Mouse (Mus musculus) testis, postnatal 10 days (tissue): ENCODE results near the gene Mpped1.

Source experiments
- DNase-seq: peaks from one replicate; pipeline ENCODE4 v3.0.0; 2021; ENCODE audit warnings: low spot score

Gene Mpped1

GRCm38 (mm10) chr15:83779387-83779786, at the start of gene Mpped1:
Gene Mpped1, plus strand, starts transcription at chr15:83779467.
- DNase-seq, result no peak

- DNase-seq, result no peak
Observed at GRCm38 (mm10) chr15:83740676-83741422, 38.4 kb upstream of the Mpped1 start.

DNA sequence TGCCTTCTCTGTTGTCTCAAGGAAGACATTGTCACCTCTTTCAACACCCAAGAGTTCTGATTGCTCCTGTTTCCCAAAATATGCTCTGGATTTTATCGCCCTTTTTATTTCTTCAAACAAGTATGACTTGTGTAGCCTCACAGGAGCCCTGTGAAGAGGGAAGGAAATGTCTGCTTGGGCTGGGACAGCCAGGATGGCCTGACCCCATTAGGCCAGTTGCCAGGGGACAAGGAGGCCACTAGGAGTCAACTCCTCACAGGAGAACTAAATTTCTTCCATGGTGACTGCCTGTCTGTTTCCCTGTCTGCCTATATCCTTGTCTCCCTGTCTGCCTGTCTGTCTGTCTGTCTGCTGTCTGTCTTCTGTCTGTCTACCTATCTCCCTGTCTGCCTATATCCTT, 37.2 kb upstream of the Mpped1 start:
- DNase-seq, result no peak

- no peak for DNase-seq
Observed at GRCm38 (mm10) chr15:83746311-83746710, 33.0 kb upstream of the Mpped1 start.

DNA sequence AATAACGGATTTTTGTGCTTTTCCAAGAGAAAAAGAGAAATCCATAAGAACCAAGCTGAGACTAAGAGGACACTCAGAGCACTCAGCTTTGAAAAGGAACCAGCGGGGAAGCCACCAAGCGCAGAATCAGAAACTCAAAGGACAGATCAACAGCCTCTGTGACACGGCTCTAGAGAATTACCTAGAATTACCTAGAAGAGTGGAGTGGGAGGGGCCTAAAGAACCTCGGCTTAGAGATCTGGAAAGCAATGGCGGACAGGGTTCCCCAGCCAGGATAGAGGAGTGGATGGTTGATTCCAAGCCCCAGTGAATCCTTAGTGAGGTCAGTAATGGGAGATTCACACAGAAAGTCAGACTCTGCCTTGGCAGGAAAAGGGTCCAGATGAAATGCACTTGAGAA, 30.3 kb upstream of the Mpped1 start:
- no peak for DNase-seq

DNA sequence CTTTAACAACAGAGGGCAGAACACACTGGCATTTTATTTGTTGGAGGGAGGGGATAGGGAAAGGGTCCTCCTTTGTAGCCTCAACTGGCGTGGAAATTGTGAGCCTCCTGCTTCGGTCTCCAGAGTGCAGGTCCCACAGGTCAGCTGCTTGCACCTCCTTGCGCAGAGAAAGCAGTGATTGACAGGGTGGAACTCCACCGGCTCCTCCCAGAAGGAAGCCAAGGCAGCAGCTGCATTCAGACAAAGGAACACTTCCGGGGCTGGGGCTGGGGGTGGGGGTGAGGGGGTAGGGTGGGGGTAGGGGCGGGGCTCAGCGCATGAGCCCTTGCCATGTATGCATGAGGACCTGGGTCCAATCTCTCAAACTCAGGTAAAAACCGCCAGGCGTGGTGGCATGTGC, 29.8 kb upstream of the Mpped1 start:
- no peak for DNase-seq

DNA sequence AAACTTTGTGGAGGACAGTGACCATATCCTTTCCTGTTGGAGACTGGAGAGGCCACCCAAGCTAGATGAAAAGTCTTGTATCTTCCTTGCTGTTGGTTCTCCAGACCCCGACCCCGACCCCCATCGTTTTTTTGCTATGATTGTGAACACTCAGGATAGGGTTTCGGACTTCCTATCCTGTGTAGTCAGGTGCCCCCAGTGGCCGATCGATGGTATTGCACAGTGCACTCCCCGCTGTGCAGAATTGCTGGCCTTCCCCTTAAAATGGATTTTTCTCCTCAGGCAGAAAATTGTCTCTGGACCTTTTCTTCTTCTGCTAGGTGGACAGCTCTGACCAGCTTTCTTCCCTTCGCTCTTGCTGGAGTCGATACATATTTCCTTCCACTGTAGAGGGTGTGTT, 22.5 kb upstream of the Mpped1 start:
- DNase-seq, result peak; percentile 67

GRCm38 (mm10) chr15:83758958-83759357, 20.3 kb upstream of the Mpped1 start:
- DNase-seq, result no peak

DNA sequence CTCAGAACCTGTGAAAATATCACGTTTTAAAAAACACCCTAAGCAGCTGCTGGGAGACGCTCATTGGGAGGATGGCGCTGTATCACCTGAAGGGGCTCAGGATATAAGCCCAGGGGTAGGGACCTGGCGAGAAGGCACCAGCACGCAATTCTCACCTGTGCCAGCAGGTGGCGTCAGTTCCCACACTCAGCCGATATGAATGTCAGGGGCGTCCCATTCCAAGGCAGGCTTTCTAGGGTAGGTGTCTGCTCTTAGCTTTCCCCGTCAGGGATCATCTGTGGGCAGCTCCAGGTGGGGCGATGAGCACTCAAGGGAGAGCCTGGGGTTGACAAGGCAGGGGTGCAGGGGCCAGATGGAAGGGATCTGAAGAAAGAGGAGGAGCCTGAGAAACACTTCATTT, 18.6 kb upstream of the Mpped1 start:
- DNase-seq, result peak; percentile 77

GRCm38 (mm10) chr15:83761512-83761911, 17.8 kb upstream of the Mpped1 start:
- DNase-seq, result no peak

DNA sequence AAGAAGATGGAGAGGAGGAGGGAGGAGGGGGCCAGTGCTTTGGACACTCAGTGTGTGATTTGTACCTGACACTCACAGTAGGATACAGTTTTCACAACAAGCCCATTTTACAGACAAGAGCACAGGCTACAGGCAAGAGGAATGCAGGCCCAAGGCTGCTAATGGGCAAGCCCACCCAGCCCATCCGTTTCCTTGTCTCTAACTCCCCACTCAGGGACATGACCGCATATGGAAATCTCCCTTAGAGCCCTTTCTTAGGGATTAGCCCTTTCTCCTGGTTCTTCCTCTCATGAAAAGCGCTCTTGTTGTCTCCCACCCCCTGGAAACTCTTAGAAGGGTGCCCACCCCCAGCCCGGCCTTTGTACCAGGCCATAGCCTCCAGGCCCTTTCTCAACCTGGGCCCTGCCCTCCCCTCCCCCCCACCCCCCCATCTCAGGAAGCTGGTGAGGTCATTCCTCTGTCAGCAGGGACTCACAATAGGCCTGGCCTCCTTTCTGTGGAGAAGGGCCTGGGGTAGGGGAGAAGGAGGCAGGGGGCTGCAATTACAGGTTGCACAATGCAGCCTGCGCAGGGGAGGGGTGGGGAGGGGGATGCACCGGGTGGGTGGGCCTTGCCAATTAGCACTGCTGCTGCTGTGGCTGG, 13.8 kb upstream of the Mpped1 start:
- no peak for DNase-seq

GRCm38 (mm10) chr15:83771346-83772053, 7.8 kb upstream of the Mpped1 start:
- DNase-seq, result no peak

GRCm38 (mm10) chr15:83772460-83772859, 6.8 kb upstream of the Mpped1 start:
- no peak for DNase-seq

GRCm38 (mm10) chr15:83772953-83773352, 6.3 kb upstream of the Mpped1 start:
- no peak for DNase-seq

DNA sequence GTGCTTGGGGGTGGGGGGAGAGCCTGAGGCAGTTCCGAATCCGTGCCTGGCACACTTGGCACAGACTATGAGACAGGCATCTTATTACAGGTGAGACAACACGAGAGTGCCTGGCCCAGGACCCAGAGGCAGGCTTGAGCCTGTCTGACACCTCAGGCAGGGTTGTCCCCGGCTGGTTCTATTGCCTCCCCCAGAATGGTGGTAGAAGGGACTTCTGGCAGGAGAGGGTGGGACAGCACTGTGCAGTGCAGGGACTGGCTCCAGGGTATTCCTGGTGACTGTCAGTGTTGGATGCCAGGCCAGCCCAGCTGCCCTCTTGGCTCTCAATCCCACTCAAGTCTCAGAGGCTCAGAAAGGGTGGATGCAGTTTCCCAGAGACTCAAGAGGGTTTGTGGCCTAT, 4.3 kb upstream of the Mpped1 start:
- no peak for DNase-seq

- no peak for DNase-seq
Observed at GRCm38 (mm10) chr15:83776265-83777000, 2.8 kb upstream of the Mpped1 start.

GRCm38 (mm10) chr15:83777476-83777875, 1.8 kb upstream of the Mpped1 start:
- no peak for DNase-seq

DNA sequence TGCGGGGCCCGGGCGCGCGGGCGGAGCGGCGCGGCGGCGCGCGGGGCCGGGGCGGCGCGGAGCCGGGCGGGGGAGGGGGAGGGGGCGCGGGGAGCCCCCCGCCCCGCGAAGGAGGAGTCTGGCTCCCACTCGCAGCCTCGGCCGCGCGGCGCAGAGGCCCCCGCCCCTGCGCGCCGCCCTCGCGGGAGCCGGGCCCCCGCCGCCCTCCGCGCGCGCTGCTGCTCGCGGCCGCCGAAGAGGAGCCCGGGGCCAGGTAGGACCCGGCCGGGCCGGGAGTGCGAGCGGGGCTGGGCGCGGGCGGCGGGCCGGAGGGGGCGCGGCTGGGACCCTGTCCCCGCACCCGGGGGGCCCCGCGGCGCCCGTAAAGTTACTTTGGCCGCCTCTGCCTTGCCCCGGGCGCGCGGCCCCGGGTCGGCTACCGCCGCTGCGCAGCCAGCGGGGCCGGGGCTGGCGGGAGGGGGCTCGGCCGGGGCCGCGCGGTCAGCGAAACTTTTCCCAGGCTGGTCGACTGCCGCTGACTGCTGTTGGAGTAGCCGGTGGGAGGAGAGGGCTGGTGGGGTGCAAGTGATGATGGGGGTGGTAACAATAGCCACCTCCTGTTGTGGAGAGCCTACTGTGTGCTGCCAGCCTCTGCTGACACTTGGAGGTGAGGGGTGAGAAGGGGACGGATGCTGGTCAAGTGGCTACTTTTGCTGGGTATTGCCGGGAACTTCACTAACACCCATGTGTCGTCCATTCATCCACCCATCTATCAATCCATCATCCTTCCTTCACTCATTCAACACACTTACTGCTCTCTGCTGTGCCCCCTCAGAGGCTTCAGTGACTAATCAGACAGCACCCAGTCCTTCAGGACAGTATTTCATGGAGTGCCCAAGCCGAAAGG, 831 bp downstream of the Mpped1 start:
- no peak for DNase-seq

GRCm38 (mm10) chr15:83781304-83781703, 2.0 kb downstream of the Mpped1 start:
- no peak for DNase-seq

- DNase-seq, result no peak
Observed at GRCm38 (mm10) chr15:83782284-83782683, 3.0 kb downstream of the Mpped1 start.

DNA sequence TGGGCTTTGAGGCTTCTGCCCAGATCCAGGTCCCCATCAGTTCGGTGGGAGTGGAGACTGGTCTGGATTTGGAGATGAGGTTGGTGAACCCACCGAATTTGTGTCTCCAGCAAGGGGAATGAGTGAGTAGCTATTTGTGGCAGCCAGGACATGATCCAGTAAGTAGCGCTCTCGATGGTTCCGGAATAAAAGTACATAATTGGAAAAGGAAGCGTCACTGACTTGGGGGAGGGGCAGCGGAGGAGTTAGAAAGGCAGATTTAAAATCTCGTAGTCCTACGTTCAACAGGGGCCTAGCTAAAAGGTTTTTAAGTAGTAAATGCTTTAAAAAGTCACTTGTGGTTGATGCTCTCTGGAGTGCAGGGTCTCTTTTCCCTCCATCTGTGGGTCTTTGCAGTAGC, 5.5 kb downstream of the Mpped1 start:
- no peak for DNase-seq
